Mouse (Mus musculus): Measurements from ENCODE around the gene Kif2b. TPM values are rescaled to one million over a fixed set of nuclear protein-coding genes. Genes with fewer than 3 reads are reported as not detected.

Kif2b gene
- not detected in 2 replicates for polyA plus RNA-seq (2015; fragmentation: Nextera tagmentation; extraction: Ambion mirVana)

DNA sequence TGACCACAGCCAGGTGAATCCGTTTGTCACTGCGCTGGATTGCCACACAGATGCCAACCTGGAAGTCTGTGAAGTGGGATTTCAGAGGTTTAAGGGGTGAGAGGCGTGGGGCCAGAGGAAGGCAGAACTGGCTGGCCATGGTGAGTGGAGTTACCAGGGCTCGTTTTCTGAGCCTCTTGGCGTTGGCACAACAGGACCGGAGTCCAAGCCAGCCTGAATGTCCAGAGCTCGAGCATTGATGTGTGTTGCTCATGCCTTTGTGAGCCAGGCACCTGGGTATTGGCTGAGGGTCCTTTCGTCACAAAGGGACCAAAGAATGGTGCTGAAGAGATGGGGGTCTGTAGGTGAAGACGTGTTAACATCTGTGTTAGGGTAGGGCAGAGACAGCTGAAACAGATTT is at the start of gene Kif2b:
Gene Kif2b (minus strand): TSS at position 242 of the 400 bp plus-strand sequence.
- no peak within 1 kb of the TSS for H3K9ac ChIP-seq
- no peaks in the 10 kb centered on the region for H3K27me3 ChIP-seq (replicated peaks)
- no peak for ATAC-seq (replicated peaks)
- no peak within 1 kb of the TSS for H3K27ac ChIP-seq
- no peaks in the 10 kb centered on the region for H3K36me3 ChIP-seq (replicated peaks)
- H3K4me2 ChIP-seq: no peak within 1 kb of the TSS
- H3K4me3 ChIP-seq: no peak within 1 kb of the TSS
- H3K4me1 ChIP-seq: no peaks in the 10 kb centered on the region
- 95% methylated on average over 9 of the region's 9 CpGs for WGBS
- no peaks in the 10 kb centered on the region for H3K9me3 ChIP-seq

- H3K36me3 ChIP-seq (replicated peaks): no peaks in the 10 kb centered on the region
- H3K4me2 ChIP-seq: no peak overlapping the region
- ATAC-seq (replicated peaks): no peak
- no peaks in the 10 kb centered on the region for H3K9me3 ChIP-seq
- H3K4me1 ChIP-seq: no peaks in the 10 kb centered on the region
- no peak overlapping the region for H3K4me3 ChIP-seq
- no peak overlapping the region for H3K9ac ChIP-seq
- H3K27me3 ChIP-seq (replicated peaks): no peaks in the 10 kb centered on the region
- H3K27ac ChIP-seq: no peak overlapping the region
- 66% methylated on average over 3 of the region's 3 CpGs for WGBS
Observed at GRCm38 (mm10) chr11:91593088-91593487, 15.7 kb upstream of the Kif2b start.

DNA sequence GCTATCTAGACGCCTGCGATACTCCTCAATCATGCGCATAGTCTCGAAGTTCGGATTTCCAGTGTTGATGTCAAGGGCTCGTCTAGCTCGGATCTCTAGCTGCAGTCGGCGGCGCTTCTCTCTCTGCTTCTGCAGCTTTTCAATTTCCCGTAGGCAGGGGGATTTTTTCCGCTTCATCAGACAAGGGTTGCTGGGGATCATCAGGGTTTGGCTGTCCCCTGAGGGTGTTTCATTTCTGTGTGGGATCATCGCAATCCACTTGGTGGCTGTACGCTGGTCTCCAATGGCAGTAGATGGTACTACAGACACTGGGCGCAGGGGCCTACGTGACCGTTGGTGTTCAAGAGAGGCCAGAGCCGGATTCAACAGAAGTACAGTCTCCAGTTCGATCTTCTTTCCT is 502 bp downstream of the Kif2b start:
- Histone ChIP-seq H3K27me3 (replicated peaks) (no peaks in the 10 kb centered on the region), H3K27ac (no peak overlapping the region), H3K4me3 (no peak overlapping the region), H3K4me1 (no peaks in the 10 kb centered on the region), H3K36me3 (replicated peaks) (no peaks in the 10 kb centered on the region), H3K4me2 (no peak overlapping the region), H3K9me3 (no peaks in the 10 kb centered on the region), H3K9ac (no peak overlapping the region)
- 90% methylated on average over 19 of the region's 19 CpGs for WGBS
- no peak for ATAC-seq (replicated peaks)

GRCm38 (mm10) chr11:91575406-91575805 is 2.0 kb downstream of the Kif2b start:
- WGBS: 90% methylated on average over 8 of the region's 8 CpGs
- no peak for ATAC-seq (replicated peaks)
- H3K4me2 ChIP-seq: no peak overlapping the region
- H3K9ac ChIP-seq: no peak overlapping the region
- no peaks in the 10 kb centered on the region for H3K9me3 ChIP-seq
- H3K36me3 ChIP-seq (replicated peaks): no peaks in the 10 kb centered on the region
- no peaks in the 10 kb centered on the region for H3K4me1 ChIP-seq
- H3K4me3 ChIP-seq: no peak overlapping the region
- H3K27ac ChIP-seq: no peak overlapping the region
- no peaks in the 10 kb centered on the region for H3K27me3 ChIP-seq (replicated peaks)

GRCm38 (mm10) chr11:91574477-91574876 is 2.9 kb downstream of the Kif2b start:
- Histone ChIP-seq H3K4me1 (no peaks in the 10 kb centered on the region), H3K36me3 (replicated peaks) (no peaks in the 10 kb centered on the region), H3K27ac (no peak overlapping the region), H3K9me3 (no peaks in the 10 kb centered on the region), H3K4me3 (no peak overlapping the region), H3K9ac (no peak overlapping the region), H3K4me2 (no peak overlapping the region), H3K27me3 (replicated peaks) (no peaks in the 10 kb centered on the region)
- ATAC-seq (replicated peaks): no peak
- WGBS: 80% methylated on average over 3 of the region's 3 CpGs

GRCm38 (mm10) chr11:91530737-91531136 is 46.6 kb downstream of the Kif2b start:
- Histone ChIP-seq H3K27me3 (replicated peaks) (no peaks in the 10 kb centered on the region), H3K4me1 (no peaks in the 10 kb centered on the region), H3K4me3 (no peak overlapping the region), H3K36me3 (replicated peaks) (no peaks in the 10 kb centered on the region), H3K4me2 (no peak overlapping the region), H3K27ac (no peak overlapping the region), H3K9me3 (no peaks in the 10 kb centered on the region), H3K9ac (no peak overlapping the region)
- ATAC-seq (replicated peaks): no peak
- WGBS: 65% methylated on average over 4 of the region's 4 CpGs

Measured in midbrain, embryonic 15.5 days (tissue).